Mouse (Mus musculus): ENCODE results near the gene Plxnb3.
"Not testable (repeated sequence)": the region's sequence is repeated elsewhere in the genome, so short reads cannot be mapped to it uniquely, and the experiment has no call there.

Gene Plxnb3
- long read RNA-seq, experiment 1 = 0 reads
- long read RNA-seq, experiment 2, partial matches to known transcripts = 0 of 1 reads
- long read RNA-seq, experiment 2, other reads (novel, unspliced or antisense) = 1 of 1 reads

GRCm38 (mm10) chrX:73756334-73757140 lies at the start of gene Plxnb3:
Gene Plxnb3 (plus strand): TSS chrX:73757090.
- intact Hi-C loops (cut with DNase I) = no loop called here

GRCm38 (mm10) chrX:73715476-73716108 lies 41.3 kb upstream of the Plxnb3 start:
- intact Hi-C loops (cut with DNase I) = no loop called here

DNA sequence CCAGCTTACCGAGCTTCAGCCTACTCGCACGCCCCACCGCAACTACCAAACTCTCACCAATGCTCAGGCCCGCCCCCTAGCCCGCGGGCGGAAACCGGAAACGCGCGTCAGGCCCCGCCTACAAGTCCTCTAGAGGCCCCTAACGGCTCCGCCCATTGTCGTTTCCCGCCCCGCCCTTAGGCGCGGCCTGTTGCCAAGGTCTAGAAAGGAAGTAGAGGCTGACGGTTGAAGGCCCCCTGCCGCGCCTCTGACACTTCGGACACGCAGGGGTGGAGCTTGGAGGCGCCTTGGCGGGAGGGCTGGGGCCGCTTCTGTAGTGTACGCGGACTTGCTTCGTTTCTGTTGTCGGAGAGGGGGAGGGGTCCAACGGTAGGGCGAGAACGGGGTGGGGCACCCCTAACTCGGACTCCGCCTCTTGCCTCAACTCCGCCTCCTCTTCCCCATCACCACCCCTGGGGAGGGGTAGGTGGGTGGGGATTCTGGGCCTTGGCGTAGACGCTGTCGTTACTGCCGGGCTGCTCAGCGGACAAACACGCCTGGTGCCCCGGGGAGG lies 40.7 kb upstream of the Plxnb3 start, which contains the start of the genes Bcap31 and Abcd1:
TSS of gene Bcap31 (minus strand) at position 67 of the 553 bp plus-strand sequence.
TSS of gene Abcd1 (plus strand) at position 489 of the 553 bp plus-strand sequence.
- intact Hi-C loops (cut with DNase I) = no loop called here

- intact Hi-C loops (cut with DNase I) = no loop called here
Measured at GRCm38 (mm10) chrX:73716709-73717545, 40.0 kb upstream of the Plxnb3 start.

- intact Hi-C loops (cut with DNase I) = no loop called here
Measured at GRCm38 (mm10) chrX:73717667-73718066, 39.2 kb upstream of the Plxnb3 start.

DNA sequence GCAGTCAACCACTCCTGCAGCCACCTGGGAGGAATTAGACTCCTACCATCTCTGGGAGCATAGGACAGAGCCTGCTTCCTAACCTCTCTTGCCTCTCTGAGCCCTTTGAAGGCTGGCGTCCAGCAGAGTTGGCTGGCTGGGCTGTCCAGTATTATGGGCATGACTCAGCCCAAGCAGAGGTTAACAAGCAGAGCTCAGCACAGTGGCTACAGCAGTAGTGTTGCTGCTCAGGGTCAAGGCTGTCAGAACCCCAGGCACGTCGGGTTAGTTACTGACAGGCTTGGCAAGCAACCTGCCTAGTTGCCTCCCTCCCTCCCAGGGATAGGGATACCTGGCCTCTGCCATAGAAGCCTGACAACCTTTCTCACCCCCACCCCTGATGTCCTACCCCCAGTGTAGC lies 38.6 kb upstream of the Plxnb3 start:
- intact Hi-C loops (cut with DNase I) = no loop called here

DNA sequence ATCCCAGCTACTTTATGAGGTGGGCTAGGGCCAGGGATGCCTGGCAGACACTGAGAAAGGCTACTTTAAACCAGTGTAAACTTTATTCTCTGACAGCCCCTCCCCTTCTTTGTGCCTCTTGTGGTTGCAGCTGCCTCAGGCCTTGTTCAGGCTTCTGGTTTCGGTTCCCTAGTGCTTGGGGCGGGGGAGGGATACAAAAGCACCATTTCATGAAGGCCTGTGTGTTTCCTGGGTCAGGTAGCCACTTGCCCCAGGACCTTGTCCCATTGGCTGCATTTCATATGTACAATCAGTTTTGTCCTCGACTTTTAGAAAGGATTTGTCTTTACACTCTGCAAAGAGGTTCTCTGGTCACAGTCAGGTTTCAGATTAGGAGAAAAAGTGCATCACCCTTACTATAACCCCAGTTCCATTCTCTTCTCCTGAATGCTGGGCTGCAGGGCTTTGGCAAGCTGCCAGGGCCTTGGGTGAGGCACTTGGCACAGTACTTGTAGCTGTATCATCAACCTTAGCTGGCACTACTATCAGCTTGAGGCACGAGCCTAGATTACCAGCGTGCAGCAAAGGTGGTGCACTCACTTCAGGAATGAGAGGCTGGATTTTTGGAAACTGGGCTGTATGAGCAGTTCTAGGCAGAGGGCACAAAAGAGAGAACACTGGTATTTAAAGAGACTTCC lies 38.1 kb upstream of the Plxnb3 start:
- intact Hi-C loops (cut with DNase I) = no loop called here

DNA sequence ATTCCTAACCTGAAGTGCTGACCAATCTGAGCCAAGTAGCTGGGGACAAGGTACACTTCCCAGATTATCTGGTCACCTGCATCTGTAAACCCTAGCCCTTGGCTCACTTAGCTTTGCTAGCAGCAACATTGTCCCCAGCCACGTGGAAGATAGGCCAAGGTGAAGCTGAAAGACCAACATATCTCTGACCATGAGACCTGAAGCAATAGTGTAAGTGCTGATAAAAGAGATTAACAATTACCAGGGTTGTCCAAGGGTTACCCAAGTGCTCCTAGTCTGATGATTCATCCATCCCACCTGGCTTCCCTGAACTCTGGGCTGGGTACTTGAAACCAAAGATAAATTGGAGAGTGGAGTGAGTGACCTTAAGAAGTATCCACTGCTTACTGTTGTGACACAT lies 26.0 kb upstream of the Plxnb3 start:
- intact Hi-C loops (cut with DNase I) = no loop called here

GRCm38 (mm10) chrX:73738155-73738554 lies 18.7 kb upstream of the Plxnb3 start:
- intact Hi-C loops (cut with DNase I) = no loop called here

- intact Hi-C loops (cut with DNase I) = no loop called here
Measured at GRCm38 (mm10) chrX:73739151-73739550, 17.7 kb upstream of the Plxnb3 start.

DNA sequence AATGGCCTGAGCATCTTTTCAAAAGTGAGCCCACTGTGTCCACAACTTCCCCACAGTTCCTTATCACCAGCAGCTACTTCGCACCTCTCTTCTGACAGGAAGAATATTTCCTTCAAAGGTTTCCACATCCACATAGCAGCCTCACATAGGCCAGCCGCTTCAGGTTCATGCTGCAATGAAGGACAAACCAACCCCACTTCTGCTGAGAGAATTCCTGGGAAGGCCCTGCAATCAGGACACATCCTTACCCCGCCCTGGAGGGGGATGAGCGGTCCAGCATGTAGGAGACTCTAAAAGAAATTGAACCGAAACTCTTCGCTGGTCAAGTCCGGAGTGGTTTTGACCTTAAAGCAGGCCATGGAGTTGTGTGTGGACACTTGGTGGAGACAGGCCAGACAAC lies 17.0 kb upstream of the Plxnb3 start:
- intact Hi-C loops (cut with DNase I) = not testable (repeated sequence)

- intact Hi-C loops (cut with DNase I) = no loop called here
Measured at GRCm38 (mm10) chrX:73744774-73745481, 12.0 kb upstream of the Plxnb3 start.

GRCm38 (mm10) chrX:73748977-73749376 lies 7.9 kb upstream of the Plxnb3 start:
- intact Hi-C loops (cut with DNase I) = no loop called here

- intact Hi-C loops (cut with DNase I) = no loop called here
Measured at GRCm38 (mm10) chrX:73758611-73759290, 1.9 kb downstream of the Plxnb3 start.

DNA sequence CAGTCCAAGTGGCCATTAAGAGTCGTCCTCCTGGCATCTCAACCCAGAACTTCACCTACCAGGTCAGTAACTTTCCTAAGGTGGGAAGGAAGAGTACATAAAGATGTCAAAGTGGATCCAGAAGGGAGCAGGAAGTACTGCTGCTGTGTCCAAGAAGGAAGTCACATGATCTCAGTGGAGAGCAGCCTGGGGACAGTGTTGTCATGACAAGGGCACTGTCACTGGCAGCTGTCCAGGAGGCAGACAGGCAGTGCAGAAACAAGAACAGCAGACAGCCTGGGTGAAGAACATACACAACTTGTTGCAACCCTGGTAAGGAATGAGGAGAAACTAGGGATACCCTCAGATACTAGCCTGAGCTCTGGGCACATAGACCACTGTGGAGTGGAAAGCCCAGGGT lies 8.4 kb downstream of the Plxnb3 start:
- intact Hi-C loops (cut with DNase I) = no loop called here

DNA sequence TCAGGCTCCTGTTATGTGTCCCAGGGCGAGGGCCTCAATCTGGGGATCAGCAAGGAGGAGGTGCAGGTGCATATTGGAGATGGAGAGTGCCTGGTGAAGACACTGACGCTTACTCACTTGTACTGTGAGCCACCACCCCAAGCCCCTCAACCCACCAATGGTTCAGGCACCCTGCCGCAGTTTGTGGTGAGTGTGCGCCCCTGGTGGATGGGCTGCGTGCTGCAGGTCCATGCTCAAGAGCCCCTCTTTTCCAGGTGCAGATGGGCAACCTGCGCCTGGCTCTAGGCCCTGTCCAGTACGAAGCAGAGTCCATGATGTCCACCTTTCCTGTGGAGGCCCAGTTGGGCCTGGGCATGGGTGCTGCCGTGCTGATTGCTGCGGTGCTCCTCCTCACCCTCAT lies 10.4 kb downstream of the Plxnb3 start:
- intact Hi-C loops (cut with DNase I) = no loop called here

DNA sequence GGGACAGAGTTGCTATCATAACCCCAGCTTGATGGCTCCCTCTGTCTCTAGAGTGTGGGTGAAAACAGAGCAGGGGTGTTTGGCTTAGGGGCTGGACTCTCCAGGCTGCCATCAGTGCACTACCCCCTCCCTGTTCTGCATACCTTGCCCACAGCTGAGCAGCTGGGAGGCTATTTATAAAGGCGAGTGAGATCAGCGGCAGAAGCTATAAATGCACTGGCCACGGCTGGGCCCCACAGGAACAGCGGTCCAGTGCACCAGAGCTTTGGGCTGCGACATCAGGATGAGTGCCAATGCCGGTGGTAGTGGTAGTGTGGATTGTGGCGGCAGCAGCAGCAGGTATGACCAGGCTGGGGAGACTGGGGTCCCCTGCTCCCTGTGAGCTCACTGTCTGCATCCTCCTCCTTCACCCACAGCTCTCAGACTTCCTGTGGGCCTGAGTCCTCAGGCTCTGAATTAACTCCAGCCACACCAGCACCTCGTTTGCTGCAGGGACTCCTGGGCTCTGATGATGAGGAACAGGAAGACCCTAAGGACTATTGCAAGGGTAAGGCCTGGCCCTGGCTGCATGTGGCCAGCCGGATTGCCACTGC lies 17.4 kb downstream of the Plxnb3 start, which contains the start of gene Srpk3:
TSS of gene Srpk3 (plus strand) at position 238 of the 593 bp plus-strand sequence.
- intact Hi-C loops (cut with DNase I) = no loop called here

DNA sequence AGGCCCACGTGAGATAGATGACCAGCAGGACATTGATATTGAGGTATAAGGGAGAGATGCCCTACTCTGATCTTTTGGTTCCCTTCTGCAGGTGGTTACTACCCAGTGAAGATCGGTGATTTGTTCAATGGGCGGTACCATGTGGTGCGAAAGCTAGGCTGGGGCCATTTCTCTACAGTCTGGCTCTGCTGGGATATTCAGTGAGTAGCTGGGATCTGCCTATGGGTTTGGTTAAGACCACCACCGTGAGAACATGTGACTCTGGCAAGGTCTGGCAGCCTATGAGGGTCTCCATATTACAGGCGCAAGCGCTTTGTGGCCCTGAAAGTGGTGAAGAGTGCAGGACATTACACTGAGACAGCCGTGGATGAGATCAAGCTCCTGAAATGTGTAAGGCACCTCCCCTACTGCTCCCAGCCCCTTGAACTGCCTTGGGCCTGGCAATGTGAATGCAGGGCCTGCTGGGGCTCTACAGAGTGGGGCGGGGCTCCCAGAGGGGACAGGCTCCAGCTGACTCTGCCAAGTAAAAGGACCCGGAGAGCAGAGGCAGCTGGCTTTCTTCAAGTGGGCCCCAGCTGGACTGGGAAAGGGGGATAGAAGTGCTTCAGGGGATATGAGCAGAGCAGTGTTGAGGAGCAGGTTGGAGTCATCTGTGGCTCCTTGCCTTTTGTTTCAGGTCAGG lies 18.1 kb downstream of the Plxnb3 start:
- intact Hi-C loops (cut with DNase I) = no loop called here

All from adrenal gland (tissue).